Mouse (Mus musculus): ENCODE measurements at regions not wholly inside any gene's neighbourhood (a gene's known extent, or its start where the extent isn't known, plus 50 kb on each side); places are given as distances from the start of the nearest gene placed in this dataset.
A peak's percentile ranks its signal among the peaks of the same experiment; 100 is the strongest.

DNA sequence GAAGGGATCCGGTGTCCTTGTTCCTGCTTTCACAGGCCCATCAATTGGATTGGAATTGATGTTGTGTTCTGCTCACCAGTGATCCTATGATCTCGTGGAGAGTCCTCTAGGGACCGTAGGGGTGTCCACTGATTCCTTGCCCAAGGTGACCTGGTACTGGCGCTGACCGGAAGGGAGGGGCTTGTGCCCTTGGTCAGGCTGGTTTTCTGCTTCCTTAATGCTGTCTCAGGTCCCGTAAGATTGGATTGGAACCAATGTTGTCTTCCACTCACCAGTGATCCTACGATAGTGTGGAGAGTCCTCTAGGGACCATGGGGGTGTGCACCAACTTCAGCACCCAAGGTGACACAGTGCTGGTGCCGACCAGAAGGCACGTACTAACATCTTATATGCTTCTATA, 324.9 kb upstream of the Ptchd4 start:
- intact Hi-C loops (cut with DNase I) = no loop called here
- DNase-seq = no peak

DNA sequence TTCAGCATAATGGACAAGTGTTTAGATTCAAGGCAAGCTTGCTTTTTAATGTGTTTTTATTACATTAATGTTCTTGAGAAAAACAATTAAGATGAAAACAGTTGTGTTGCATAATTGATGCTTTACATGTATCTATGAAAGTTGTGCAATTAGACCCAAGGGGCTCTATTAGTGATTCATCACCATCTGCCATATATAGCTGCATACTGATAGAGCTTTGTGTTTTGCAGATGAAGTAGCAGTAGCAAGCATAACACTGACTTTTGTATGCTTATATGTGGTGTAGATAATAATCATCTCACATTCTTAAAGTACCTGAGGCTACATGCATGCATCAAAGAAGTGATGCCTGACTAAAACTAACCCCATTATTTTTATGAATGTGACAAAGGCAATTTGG, 307.3 kb upstream of the Ptchd4 start:
- intact Hi-C loops (cut with DNase I) = no loop called here
- DNase-seq = no peak

DNA sequence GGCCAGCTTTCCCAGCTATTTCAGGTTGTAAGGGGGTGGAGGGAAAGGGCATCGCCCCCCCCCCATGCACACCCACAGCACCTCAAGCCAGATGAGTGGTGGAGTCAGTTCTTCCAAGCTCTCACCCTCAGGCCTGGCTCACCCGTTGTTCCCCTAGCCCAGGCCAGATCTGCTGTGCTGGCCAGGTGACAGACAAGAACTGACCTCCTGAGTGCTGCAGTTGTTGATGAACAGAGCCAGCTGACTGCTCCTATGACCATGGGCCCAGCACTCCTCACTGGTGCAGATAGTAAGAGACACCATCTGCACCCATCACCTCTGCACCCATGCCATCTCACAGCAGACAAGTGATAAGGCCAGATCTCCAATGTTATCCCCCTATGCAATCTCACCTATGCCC, 291.5 kb upstream of the Ptchd4 start:
- intact Hi-C loops (cut with DNase I) = no loop called here
- DNase-seq = no peak

DNA sequence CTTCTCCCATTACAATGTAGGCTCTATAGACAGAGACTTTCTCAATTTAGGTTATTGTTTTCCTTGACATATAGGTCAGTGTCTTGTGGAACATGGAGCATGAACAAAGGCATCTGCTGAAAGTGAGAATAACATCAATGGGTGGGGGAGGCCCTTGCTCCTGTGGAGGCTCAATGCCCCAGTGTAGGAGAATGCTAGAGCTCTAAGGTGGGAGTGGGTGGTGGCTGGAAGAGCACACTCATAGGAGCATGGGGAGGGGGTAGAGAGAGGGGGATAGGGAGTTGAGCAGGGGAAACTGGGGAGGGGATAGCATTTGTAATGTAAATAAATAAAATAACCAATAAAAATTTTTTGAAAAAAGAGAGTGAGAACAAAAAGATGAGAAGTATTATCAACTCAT, 288.5 kb upstream of the Ptchd4 start:
- DNase-seq = no peak
- intact Hi-C loops (cut with DNase I) = no loop called here

DNA sequence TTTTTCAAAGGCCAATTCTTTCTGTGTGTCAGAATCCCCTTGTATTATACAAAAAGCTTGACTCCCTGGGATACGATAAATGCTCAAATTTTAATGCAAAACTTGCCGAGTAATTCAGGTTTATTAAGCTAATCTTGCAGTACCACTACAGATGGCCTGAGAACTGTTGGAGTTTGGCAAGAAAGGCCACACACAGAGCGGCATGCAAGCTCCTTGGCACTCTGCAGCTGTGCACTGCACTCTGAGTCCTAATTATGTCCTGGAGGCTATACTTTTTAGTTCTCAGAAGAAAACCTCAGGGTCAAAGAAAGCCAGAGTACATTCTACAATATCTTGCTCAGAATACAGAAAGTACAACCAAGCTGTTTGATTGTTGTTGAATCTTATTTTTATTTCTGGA, 286.3 kb upstream of the Ptchd4 start:
- no peak for DNase-seq

DNA sequence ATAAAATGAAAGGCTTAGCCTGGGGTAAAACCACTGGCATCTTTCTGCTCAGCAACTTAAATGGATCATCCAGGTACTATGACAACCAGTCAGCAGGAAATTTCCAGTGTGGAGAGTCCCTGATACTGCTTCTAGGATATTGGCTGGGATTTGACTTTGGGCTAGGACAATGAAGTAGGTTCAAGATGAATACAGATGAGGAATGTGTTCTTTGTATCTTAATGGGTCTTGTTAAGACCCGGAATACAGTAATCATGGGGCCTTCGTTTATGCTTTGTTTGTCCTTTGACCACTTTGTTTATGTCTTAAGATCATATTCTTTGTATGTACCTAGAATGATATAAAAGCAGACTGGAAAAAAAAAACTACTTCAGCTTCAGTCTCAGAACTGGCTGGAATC, 278.7 kb upstream of the Ptchd4 start:
- intact Hi-C loops (cut with DNase I) = no loop called here
- no peak for DNase-seq

More for the DNA sequence above, 286.3 kb upstream of the Ptchd4 start:
- intact Hi-C loops (cut with DNase I) = no loop called here

DNA sequence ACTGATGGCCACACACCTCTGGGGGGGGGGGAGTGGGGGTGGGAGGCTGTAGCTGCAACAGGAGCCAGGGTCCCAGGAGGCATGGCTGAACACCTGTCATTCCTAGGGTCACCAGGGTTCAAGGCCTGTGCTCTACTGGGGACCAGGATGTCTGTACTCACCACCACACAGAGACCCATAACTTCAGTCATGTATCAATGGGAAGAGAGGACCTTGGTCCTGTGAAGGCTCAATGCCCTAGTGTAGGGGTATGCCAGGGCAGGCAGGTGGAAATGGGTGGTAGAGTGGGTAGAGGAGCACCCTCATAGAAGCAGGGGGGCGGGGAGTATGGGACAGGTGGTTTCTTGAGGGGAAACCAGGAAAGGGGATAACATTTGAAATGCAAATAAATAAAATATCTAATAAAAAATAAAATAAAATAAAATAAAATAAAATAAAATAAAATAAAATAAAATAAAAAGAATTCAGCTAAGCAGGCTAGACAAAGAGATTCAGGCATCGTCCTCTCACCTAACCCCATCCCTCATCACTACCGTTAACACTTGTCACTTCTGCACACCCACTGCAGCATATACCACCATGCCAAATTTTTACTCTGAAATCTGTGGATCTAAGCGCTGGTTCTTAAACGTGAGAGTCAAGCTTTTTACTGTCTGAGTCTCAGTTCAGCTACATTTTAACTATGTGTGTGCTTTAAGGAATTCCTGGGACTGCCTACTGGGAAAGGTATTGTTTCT, 265.8 kb upstream of the Ptchd4 start:
- intact Hi-C loops (cut with DNase I) = no loop called here

DNA sequence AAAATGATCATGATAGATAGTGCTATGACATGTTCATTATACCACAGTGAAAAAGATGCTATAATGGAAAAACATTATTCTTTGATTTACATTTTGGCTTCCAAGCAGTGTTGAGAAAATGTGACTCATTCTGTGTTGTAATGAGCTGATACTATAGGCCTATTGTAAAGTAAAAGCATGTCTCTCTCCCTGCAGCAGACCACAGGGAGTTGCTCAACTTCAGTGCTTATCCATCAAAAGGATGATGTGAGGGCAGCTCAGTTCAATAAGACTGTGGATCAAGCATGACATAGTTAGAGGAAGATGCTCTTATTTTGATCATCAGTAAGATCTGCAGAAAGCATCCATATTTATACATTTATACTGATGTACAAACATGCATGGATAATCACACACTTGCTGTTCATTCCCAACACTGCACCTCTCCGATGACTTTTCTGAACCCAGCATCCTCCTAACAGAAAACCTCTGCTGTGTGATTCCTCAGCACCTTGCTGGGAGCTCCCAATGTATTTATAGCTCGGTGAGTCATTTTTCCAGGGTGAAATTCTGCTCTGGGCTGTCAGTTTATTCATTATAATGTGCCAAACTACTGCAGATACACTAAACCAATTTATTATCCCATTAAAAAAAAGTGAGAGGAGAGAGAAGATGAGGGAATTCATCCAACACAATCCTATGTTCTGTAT, 224.8 kb upstream of the Ptchd4 start:
- DNase-seq = no peak
- intact Hi-C loops (cut with DNase I) = no loop called here

More for the DNA sequence above, 265.8 kb upstream of the Ptchd4 start:
- DNase-seq = no peak

DNA sequence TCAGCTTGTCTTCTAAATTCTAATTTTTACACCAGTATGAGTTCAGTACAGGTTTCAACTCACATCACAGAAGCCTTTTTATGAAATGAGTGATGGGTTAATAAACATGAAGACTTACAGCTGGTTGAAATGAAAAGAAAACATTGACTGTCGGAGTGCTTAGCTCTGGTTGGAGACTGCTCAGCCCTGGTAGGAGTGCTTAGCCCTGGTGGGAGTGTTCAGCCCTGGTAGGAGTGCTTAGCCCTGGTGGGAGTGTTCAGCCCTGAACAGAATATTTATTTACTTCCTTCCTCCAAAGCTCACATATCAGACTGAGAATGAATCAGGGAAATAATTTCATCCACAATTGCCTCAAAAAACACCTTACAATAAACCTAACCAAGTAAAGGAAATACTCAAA, 202.1 kb upstream of the Ptchd4 start:
- intact Hi-C loops (cut with DNase I) = no loop called here
- no peak for DNase-seq

DNA sequence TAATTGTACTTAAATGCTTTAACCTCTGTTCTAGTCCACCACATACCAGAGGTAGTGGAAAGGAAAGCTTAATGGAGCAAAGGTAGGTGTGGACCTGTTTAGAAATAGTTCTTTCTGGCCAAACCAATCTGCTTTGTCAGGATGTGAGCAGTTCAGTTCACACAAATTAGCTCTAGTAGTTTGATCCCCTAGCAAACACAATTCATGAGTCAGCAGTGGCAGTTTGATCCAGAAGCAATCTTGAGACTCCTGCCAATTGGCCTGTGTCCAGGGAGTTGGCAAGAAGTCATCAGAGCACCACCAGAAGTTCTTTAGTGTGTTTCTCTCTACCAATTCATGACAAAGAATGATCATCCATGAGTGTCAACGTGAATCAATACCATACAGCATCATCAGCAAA, 195.0 kb upstream of the Ptchd4 start:
- intact Hi-C loops (cut with DNase I) = no loop called here
- no peak for DNase-seq

DNA sequence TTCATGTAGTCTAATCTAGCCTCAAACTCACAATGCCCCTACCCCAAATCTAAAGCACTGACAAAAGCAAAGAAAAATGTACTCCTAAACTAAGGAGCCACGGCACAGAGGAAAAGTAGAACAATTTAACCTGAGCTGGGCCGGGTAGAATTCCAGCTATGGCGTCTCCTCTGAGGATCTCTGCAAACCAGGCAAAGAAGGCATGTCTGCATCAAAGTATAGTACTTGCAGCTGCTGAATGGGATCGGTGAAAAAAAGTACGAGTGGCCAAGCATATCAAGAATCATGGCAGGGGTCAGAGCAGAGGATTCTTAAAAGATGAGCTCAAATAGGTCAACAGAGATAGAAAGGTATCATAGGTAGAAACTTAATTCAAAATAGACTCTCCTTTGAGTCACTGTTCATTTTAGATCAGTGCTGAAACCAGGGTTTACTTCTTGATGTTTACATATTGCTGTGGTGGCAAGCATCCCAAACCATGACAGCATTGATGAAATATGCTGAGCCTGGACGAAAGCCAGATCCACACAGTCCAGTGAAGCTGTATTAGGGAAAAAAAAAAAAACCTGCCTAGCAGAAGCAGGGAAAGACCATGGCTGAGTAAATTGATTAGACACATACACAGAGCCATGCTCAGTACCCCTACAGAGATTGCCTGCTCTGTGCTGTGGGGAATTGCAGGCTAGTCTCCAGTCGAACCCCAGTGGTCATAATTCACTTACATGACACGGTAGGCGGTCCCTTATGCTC, 189.1 kb upstream of the Ptchd4 start:
- DNase-seq = peak; percentile 3 to 26
- intact Hi-C loops (cut with DNase I) = no loop called here

DNA sequence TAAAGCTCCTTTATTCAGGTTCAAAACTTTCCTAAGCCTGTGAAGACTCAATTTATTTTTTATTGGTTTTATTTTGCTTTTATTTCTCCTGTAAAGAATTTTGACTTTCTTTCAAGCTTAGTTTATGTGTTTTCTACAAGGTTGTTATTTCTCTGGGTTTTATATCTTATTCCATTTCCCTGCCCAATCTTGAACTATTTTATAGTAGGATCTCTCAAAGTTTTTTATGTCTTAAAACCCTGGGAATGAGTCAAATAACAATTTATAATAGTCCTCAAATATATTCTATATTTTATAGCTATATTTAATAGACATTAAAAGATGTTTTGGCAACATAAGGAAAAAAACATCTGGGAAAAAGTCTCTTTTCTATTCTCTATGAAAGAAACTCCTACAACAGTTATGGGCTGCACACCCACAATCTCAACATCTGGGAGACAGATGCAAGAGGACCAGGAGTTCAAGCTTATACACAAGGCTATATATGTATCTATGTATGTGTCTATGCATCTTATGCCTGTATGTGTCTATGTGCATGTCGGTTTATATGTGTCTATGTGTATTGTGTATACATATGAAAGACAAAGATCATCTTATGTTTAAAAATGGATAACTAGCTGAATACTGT, 146.2 kb upstream of the Ptchd4 start:
- intact Hi-C loops (cut with DNase I) = no loop called here
- DNase-seq = no peak

DNA sequence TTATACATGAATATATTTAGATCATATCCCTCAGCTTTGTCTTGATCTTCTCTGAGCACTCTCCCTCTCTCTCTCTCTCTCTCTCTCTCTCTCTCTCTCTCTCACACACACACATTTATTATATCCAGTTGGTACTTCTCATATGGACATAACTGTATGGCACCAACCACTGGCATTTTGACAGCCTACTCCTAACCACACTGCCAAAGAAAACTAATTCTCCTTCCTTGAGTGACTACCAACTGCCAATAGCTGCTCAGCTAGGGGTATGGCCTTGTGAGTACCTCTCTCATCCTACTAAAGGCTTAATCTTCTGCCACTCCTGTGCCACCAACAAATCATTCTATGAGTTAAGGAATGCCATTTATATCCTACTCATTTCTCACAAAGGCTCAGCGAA, 127.2 kb upstream of the Ptchd4 start:
- no peak for DNase-seq

DNA sequence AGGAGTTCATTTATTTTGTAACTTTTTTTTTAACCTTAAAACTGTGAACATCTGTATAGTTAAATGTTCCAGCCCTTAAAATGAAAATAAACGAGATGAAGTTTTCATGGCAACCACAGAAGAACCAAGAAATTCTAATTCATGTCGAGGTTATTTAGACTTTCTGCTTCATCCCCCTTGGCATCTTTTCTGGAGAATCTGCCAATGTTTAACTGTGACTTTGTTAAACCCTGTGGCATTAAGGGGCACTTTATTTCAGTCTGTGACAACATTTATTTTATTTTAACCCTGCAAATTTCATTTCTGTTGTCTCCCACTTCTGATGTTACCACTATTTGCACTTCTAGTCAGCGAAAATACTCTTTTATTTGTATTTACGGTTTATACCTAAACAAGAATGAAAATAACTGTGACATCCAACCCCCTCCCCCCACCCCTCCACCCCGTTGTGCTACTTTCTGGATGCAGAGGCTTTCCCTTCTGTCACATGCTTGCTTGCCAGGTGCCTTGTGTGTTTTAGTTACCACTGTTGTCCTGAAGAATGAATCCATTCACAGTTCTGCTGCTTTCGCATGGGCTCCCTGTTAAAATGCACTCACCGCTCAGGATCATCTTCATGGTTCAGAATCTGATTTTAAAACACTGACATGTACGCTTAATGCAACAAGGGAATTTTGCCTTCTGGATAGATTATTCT, 125.4 kb upstream of the Ptchd4 start:
- intact Hi-C loops (cut with DNase I) = no loop called here
- DNase-seq = no peak

More for the DNA sequence above, 127.2 kb upstream of the Ptchd4 start:
- intact Hi-C loops (cut with DNase I) = no loop called here

Data from heart, postnatal 14 days (tissue).